Mouse (Mus musculus) frontal cortex, postnatal 10 days (tissue): ENCODE measurements around the gene Cldn12.

Experiments
- DNase-seq, 2 experiments: peaks; one replicate each; pipeline ENCODE4 v3.0.0; 2022; ENCODE audit warnings: low spot score in 2 of 2, mixed read lengths in 1 of 2

Gene Cldn12

DNA sequence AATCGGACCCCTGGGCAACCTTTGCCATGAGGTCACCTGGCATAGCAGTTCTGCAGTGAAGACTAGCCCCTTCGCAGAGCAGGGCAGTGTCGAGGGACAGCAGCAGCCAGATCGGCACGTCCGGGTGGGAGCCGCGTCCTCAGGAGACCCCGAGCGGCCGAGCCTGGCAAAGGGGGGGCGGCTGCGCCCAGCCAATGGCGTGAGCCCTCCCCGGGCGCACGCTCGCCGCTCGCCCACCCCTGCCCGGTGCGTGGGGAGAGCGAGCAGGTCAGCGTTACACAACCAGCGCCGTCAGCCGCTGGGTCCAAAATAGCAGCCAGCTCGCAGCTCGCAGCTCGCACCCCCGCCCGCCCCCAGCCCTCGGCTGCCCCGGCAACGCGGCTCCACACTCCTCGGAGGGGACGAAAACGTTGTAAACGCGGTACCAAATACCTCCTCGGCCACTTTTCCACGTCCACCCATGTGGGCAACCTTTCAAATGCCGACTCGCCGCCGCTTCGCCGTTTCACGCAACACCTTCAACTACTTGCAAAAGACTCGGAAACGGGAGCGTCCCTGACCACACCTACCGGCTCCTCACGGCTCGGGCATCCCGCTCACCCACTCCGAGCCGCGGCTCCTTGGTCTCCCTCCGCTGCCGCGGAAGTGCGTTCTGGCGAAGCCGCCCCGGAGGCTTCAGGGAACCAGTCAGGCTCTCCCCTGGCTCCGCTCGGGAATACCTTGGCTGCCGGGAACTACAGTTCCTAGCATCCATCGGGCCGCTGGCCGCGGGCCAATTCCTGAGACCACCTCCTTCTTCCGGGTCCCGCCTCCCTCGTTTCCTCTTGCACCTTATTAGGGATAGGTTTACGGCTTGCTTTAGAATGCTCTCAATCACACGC, at the start of gene Cldn12:
Gene Cldn12, minus strand, starts transcription at position 763 of the 881 bp plus-strand sequence.
- DNase-seq: peak; percentile 95

DNA sequence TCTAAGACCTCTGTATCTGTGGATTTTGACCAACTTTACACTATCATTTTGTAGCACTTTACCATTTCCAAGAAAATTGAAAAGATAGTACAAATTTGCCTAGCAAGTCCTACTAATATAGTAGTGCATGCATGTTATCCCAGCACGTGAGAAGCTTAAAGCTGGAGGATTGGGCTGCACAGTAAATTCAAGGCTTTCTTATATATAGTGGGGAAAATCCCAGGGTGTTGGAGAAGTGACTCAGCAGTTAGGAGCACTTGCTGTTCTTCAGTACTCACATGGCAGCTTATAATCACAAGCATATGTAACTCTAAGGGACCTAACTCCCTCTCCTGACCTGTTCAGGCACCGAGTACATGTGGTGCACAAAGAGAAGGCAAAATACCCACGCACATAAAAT, 47.7 kb upstream of the Cldn12 start:
- no peak for DNase-seq

GRCm38 (mm10) chr5:5561041-5561706, 46.4 kb upstream of the Cldn12 start:
- no peak for DNase-seq

- no peak for DNase-seq
Observed at GRCm38 (mm10) chr5:5559798-5560197, 45.0 kb upstream of the Cldn12 start.

GRCm38 (mm10) chr5:5559079-5559740, 44.5 kb upstream of the Cldn12 start, which contains the start of gene Gtpbp10:
Gene Gtpbp10 (minus strand): TSS chr5:5559538.
- DNase-seq: peak; percentile 83 to 92

DNA sequence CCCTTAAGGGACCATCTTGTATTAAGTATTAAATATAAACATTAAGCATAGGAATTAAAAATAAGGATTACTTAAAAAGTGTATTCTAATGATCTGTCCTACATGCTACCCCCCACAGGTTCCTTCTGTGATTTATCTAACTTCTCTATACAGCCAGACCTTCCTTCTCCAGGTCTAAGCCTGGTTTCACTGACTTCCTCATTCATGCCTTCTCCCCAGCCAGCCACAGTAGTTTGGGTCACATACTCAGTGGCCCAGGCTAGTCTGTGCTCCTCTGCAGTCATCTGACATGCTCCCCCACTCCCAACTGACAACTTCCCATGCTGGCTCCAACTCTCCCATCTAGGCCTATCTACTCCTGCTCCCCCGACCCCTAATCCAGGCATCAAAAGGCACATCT, 36.4 kb upstream of the Cldn12 start:
- DNase-seq: no peak

DNA sequence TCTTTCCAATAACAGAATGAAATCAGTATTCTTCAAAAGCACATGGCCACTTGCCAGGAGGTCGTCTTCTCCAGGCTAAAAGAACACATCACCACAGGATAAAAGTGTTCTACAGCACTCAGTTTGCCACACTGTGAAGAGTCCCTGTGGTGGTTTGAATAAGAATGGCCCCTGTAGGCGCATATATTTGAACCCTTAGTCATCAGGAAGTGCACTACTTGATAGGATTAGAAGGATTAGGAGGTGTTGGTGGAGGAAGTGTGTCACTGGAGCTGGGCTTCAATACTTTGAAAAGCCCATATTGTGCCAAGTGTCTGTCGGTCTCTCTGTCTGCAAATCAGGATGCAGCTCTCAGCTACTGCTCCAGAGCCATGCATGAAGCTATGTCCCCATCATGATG, 25.6 kb upstream of the Cldn12 start:
- no peak for DNase-seq

- no peak for DNase-seq
Observed at GRCm38 (mm10) chr5:5539771-5540170, 25.0 kb upstream of the Cldn12 start.

GRCm38 (mm10) chr5:5536131-5536530, 21.4 kb upstream of the Cldn12 start:
- no peak for DNase-seq

DNA sequence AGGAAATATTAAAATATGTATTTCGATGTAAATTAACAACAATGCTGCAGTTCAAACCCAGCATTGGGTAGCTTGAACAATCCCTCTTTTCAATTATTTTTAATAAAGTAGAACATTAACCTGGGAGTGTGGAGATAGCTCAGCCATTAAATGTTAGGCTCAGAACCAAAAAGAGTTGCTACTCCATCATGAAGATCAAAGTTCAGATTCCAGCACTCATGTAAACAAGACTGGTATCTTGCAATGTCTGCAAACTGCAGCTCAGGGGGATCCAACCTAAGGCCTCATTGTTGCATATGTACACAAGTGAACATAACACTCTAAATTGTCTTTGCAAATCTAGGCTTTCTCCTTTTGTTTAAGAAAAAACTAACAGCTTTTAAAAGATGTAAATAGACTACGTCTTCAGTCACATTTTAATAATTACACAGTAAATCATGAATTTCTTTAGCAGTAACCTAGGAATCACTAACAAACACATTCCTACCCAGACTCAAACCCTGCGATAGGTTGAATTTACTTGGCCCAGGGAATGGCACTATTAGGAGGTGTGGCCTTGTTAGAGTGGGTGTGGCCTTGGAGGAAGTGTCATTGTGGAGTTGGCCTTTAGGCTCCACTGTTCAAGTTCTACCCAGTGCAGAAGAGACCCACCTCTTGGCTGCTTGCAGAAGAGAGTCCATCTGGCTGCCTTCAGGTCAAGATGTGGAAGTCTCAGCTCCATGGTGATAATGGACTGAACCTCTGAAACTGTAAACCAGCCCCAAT, 19.1 kb upstream of the Cldn12 start:
- no peak for DNase-seq

DNA sequence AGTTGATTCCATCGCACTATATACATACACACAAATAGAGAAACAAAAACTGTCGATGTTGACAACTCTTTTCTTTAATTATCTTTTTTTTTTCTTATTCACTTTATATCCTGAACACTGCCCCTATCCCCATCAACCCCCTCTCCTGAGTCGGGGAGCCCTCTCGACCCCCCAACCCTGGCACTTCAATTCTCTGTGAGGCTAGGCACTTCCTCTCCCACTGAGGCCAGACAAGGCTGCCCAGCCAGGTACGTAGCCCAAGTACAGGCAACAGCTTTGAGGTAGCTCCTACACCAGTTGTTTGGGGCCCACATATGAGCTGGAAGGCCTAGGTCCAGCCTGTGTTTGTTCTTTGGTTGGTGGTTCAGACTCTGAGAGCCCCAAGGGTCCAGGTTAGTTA, 653 bp upstream of the Cldn12 start:
- DNase-seq: no peak

DNA sequence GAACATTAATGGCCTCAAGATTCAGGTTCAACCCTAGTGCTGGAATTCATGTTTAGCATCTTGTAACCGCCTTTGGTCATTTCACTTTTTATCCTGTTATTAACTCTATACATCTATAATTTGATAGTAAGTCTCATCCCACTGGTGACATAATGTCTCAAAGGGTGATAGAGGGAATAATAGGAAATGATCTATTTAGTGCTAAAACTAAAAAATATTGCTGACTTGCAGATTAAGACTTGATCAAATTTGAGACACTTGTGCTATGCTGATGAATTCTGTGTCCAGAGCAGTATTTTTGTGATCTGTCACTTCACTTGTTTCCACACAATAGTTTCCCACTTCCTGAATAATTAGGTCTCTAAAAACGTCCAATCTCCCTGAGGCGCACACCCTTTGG, 3.4 kb downstream of the Cldn12 start:
- DNase-seq: no peak

- DNase-seq: no peak
Observed at GRCm38 (mm10) chr5:5510989-5511388, 3.8 kb downstream of the Cldn12 start.

DNA sequence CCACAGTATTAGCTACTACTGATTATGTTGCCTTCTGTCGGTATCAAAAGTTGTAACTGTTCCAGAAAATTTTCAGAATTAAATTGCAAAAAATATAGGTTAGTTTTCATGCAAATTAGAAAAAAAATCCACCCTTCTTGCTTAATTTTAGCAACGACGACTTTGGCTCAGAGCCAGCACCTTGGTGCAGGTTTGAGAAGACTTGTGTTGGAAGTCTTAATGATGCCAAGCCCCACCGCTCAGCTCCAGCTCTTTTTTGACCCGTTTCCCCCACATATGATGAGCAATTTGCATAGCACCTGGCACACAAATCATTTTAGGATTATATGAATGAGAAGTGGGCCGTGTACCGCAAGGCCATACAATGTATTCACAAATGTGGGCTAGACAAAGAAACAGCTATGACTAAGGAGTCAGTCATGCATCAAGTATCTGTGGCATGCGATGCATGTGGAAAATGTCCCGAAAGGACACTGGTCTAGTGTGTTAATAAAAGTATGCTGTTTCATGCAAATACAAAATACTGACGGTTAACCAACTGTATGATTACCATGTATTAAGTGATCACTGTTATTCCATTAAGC, 4.4 kb downstream of the Cldn12 start:
- DNase-seq: no peak

- DNase-seq: no peak
Observed at GRCm38 (mm10) chr5:5508231-5508630, 6.5 kb downstream of the Cldn12 start.

DNA sequence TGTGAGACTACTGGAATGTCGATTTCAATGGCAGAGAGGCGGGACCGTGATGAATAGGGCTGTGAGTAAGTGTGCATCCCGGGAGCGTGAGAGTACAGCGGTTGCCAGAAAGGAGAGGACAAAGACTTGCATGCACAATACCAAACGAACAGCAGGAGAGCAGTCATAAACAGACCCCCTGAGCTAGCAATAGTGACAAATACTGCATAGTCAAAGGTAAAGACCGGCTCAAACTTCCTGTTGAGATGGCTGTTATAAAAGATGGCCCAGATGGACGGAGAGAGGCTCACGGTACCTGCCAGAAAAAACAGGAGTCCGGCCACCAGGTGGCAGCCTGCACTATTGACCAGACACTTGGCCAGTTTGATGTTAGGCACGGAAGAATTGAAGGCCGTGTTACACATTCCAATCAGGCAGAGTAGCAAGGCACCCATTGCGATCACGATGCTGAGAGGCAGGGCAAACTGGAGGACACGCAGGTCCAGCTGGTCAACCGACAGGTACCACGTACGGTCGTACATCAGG, 7.0 kb downstream of the Cldn12 start:
- DNase-seq: peak in 1 of 2 experiments; percentile 57

- DNase-seq: no peak
Observed at GRCm38 (mm10) chr5:5504456-5504855, 10.3 kb downstream of the Cldn12 start.

DNA sequence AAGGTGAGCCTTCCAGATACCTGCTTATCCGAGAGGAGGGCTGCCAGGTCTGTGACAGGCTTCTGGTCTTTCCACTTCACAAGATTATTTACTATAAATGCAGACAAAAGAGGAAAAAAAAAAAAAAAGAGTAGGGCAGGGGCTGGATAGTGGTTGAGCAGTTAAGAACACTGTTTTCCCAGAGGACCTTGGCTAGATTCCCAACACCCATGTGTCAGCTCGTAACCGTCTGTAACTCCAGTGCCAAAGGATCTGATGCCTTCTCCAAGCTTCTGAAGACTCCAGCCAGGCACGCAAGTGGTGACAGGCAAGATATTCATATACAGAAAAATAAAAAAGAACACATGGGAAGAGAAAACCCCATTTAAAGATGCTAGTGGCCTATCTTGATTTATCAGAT, 11.4 kb downstream of the Cldn12 start:
- no peak for DNase-seq

DNA sequence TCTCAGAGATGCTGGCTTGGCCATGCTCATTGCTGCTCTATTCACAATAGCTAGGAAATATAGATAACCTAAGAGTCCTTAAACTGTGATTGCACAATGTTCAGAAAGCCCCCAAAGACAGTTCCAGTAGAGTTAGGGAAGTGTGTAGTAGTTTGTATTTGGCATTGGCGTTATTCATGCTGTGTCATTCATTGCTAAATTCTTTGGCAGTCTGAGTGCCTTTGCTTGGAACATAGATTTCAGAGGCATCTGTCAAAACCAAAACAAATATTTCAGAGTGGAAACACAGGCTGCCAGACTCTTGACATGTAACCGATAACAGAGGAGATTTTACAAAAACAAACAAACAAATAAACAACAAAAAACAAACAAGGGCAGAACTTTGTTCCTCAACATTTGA, 13.2 kb downstream of the Cldn12 start:
- DNase-seq: no peak

DNA sequence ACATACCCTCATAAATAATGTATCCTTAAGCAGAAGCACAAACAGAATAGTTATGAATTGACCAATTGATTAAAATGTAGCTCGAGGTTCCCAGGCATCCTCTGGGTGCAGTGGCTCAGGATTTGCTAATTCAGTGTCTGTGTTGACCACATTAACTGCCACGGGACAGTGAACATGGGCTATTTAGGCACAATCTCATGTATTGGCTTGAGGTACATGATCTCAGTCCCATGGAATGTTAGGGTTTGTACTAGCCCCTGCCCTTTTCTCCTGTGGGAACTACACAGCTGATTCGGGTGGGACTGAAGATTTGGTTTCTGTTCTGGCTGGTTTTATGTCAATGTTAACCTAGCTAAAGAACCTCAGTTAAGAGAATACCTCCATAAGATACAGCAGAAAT, 18.4 kb downstream of the Cldn12 start:
- no peak for DNase-seq

DNA sequence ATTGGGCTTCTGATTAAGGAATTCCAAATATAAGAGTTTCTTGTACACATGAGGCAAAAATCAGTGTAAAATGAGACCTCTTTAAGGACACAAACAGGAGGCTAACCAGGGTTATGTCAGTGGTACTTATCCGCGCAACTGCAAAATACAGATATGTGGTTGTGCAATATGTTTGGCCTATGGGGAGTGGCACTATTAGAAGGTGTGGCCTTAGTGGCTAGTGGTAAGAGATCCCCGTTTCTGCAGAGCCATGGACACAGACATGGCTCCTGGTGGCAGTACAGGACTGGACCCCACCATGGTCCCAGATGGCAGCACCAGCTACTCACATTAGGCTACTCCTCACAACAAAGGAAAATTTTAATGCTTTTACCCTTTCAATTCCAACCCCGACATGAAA, 19.7 kb downstream of the Cldn12 start:
- DNase-seq: no peak
